Mouse (Mus musculus): ENCODE results near the gene Dkkl1. TPM values are rescaled to one million over a fixed set of nuclear protein-coding genes. Genes with fewer than 3 reads are reported as not detected.
A peak's percentile ranks its signal among the peaks of the same experiment; 100 is the strongest.

The Dkkl1 gene
- polyA plus RNA-seq, 1 experiment from 2014 or later: 2.2 TPM

DNA sequence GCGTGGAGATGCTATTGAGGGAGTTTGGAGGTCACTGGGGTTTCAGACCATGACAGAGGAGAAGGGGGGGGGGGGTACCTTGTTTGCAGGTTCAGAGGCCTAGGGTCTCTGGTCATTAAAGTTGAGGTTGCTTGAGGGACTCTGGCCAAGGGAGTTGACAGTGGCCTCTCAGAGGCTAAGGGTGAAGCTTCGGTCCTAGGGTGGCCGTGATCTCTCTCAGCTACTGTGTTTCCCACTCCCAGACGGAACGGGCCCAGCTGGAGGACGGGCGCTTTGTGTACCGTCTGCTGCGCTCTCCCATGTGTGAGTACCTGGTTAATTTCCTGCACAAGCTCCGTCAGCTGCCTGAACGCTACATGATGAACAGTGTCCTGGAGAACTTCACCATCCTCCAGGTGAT lies 20.0 kb upstream of the Dkkl1 start:
- H3K27me3 ChIP-seq (replicated peaks; ENCODE audit: control insufficient read depth, insufficient read depth, low read length): no peaks in the 10 kb centered on the region
- H3K4me3 ChIP-seq (replicated peaks; ENCODE audit: low read length): no peak overlapping the region
- H3K4me1 ChIP-seq (replicated peaks; ENCODE audit: control insufficient read depth, insufficient read depth, low read length): peaks cover 23% of the 10 kb centered on the region
- H3K9ac ChIP-seq (replicated peaks; ENCODE audit: low read depth, low read length): no peak overlapping the region
- no peak overlapping the region for H3K4me2 ChIP-seq (ENCODE audit: low read length)
- no peaks in the 10 kb centered on the region for H3K9me3 ChIP-seq (ENCODE audit: control insufficient read depth, low read length)
- no peak overlapping the region for H3K27ac ChIP-seq (ENCODE audit: low read length)
- ATAC-seq: no peak
- 80% methylated on average over 11 of the region's 11 CpGs for WGBS
- H3K36me3 ChIP-seq (ENCODE audit: control insufficient read depth, insufficient read depth): no peaks in the 10 kb centered on the region

GRCm38 (mm10) chr7:45231192-45231591 lies 19.2 kb upstream of the Dkkl1 start:
- Histone ChIP-seq H3K4me3 (replicated peaks; ENCODE audit: low read length) (no peak overlapping the region), H3K27me3 (replicated peaks; ENCODE audit: control insufficient read depth, insufficient read depth, low read length) (no peaks in the 10 kb centered on the region), H3K4me1 (replicated peaks; ENCODE audit: control insufficient read depth, insufficient read depth, low read length) (peaks cover 23% of the 10 kb centered on the region), H3K36me3 (ENCODE audit: control insufficient read depth, insufficient read depth) (no peaks in the 10 kb centered on the region), H3K4me2 (ENCODE audit: low read length) (no peak overlapping the region), H3K9me3 (ENCODE audit: control insufficient read depth, low read length) (no peaks in the 10 kb centered on the region), H3K9ac (replicated peaks; ENCODE audit: low read depth, low read length) (no peak overlapping the region), H3K27ac (ENCODE audit: low read length) (no peak overlapping the region)
- WGBS: 90% methylated on average over 12 of the region's 12 CpGs
- no peak for ATAC-seq

- no peak overlapping the region for H3K9ac ChIP-seq (replicated peaks; ENCODE audit: low read depth, low read length)
- H3K27me3 ChIP-seq (replicated peaks; ENCODE audit: control insufficient read depth, insufficient read depth, low read length): no peaks in the 10 kb centered on the region
- H3K4me3 ChIP-seq (replicated peaks; ENCODE audit: low read length): no peak overlapping the region
- H3K4me2 ChIP-seq (ENCODE audit: low read length): no peak overlapping the region
- H3K4me1 ChIP-seq (replicated peaks; ENCODE audit: control insufficient read depth, insufficient read depth, low read length): peaks cover 17% of the 10 kb centered on the region
- no peak for ATAC-seq
- no peaks in the 10 kb centered on the region for H3K36me3 ChIP-seq (ENCODE audit: control insufficient read depth, insufficient read depth)
- H3K27ac ChIP-seq (ENCODE audit: low read length): no peak overlapping the region
- 86% methylated on average over 7 of the region's 7 CpGs for WGBS
- H3K9me3 ChIP-seq (ENCODE audit: control insufficient read depth, low read length): no peaks in the 10 kb centered on the region
Observed at GRCm38 (mm10) chr7:45229459-45230203, 17.7 kb upstream of the Dkkl1 start.

DNA sequence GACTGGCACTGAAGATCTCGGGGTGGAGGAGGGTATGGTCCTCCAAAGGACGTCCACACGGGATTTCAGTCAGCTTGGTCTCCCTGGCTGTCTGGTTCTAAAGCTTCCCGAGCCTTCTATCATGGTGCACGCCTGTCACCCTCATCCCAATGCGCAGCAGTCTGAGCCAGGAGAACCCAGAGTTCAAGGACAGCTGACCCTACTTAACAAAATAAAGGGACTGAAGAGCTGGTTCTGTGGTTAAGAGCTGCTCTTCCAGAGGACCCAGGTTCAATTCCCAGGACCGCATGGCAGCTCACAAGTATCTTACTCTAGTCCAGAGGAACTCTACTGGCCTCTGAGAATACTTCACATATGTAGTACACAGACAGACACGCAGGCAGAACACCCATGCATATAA lies 17.1 kb upstream of the Dkkl1 start:
- 94% methylated on average over 8 of the region's 8 CpGs for WGBS
- H3K9me3 ChIP-seq (ENCODE audit: control insufficient read depth, low read length): no peaks in the 10 kb centered on the region
- H3K36me3 ChIP-seq (ENCODE audit: control insufficient read depth, insufficient read depth): no peaks in the 10 kb centered on the region
- ATAC-seq: no peak
- H3K4me3 ChIP-seq (replicated peaks; ENCODE audit: low read length): no peak overlapping the region
- H3K27me3 ChIP-seq (replicated peaks; ENCODE audit: control insufficient read depth, insufficient read depth, low read length): no peaks in the 10 kb centered on the region
- H3K4me2 ChIP-seq (ENCODE audit: low read length): no peak overlapping the region
- H3K4me1 ChIP-seq (replicated peaks; ENCODE audit: control insufficient read depth, insufficient read depth, low read length): peaks cover 11% of the 10 kb centered on the region
- no peak overlapping the region for H3K27ac ChIP-seq (ENCODE audit: low read length)
- no peak overlapping the region for H3K9ac ChIP-seq (replicated peaks; ENCODE audit: low read depth, low read length)

DNA sequence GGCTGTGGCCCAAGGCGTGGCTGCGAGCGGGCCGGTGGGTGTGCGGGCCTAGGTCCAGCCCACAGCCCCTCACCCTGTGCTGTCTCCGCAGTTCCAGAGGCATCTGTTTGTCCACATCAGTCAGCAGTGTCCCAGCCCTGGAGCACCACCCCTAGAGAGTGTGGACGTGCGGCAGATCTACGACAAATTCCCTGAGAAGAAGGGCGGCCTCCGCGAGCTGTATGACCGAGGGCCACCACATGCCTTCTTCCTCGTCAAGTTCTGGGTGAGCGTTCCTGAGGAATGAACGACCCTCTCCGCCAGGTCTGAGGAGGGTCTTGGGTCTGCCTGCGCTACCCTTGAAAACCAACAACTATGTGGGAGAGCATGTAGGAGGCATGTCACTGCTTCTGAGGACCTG lies 16.6 kb upstream of the Dkkl1 start:
- Histone ChIP-seq H3K27me3 (replicated peaks; ENCODE audit: control insufficient read depth, insufficient read depth, low read length) (no peaks in the 10 kb centered on the region), H3K4me3 (replicated peaks; ENCODE audit: low read length) (no peak overlapping the region), H3K27ac (ENCODE audit: low read length) (no peak overlapping the region), H3K4me2 (ENCODE audit: low read length) (no peak overlapping the region), H3K4me1 (replicated peaks; ENCODE audit: control insufficient read depth, insufficient read depth, low read length) (peaks cover 6% of the 10 kb centered on the region), H3K9ac (replicated peaks; ENCODE audit: low read depth, low read length) (no peak overlapping the region), H3K9me3 (ENCODE audit: control insufficient read depth, low read length) (no peaks in the 10 kb centered on the region), H3K36me3 (ENCODE audit: control insufficient read depth, insufficient read depth) (no peaks in the 10 kb centered on the region)
- no peak for ATAC-seq
- 96% methylated on average over 18 of the region's 18 CpGs for WGBS

DNA sequence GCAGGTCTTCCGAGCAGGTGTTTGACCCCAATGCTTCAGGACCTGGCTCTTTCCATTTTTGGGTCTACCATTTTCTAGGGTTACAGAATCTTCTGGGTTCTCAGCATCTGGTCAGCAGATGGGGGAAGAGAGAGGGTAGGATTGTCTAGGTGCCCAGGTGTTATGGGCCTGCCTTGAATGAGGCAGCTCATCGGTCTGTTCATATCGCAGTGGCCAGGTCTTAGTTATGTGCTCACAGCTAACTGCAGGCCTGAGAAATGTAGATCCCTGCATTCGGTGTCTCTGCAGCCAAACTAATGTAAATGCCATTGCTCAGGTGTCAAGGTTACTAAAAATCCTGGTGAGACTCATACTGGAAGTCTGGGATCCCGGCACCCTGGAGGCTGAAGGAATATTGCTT lies 14.5 kb upstream of the Dkkl1 start:
- Histone ChIP-seq H3K4me1 (replicated peaks; ENCODE audit: control insufficient read depth, insufficient read depth, low read length) (no peaks in the 10 kb centered on the region), H3K4me3 (replicated peaks; ENCODE audit: low read length) (no peak overlapping the region), H3K9ac (replicated peaks; ENCODE audit: low read depth, low read length) (no peak overlapping the region), H3K27me3 (replicated peaks; ENCODE audit: control insufficient read depth, insufficient read depth, low read length) (no peaks in the 10 kb centered on the region), H3K27ac (ENCODE audit: low read length) (no peak overlapping the region), H3K36me3 (ENCODE audit: control insufficient read depth, insufficient read depth) (no peaks in the 10 kb centered on the region), H3K4me2 (ENCODE audit: low read length) (no peak overlapping the region), H3K9me3 (ENCODE audit: control insufficient read depth, low read length) (no peaks in the 10 kb centered on the region)
- WGBS: 96% methylated on average over 5 of the region's 5 CpGs
- ATAC-seq: no peak

DNA sequence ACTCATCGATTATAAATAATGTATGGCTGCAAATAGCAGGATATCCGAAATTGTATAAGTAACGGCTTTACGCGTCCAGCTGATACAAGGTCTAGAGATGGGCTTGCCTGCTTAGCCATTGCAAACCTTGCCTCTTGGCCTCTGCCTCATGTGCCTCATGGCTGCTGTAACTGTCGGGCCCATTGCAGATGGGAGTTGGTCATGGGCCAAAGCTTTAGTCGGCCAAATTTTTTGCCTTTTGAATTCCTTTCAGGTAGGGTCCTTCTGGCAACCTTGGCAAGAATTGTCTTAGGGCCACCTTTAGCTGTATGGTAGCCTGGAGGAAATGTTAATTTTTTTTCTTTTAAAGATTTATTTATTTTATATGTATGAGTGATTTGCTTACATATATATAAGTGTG lies 12.9 kb upstream of the Dkkl1 start:
- Histone ChIP-seq H3K4me1 (replicated peaks; ENCODE audit: control insufficient read depth, insufficient read depth, low read length) (no peaks in the 10 kb centered on the region), H3K4me3 (replicated peaks; ENCODE audit: low read length) (no peak overlapping the region), H3K27ac (ENCODE audit: low read length) (no peak overlapping the region), H3K4me2 (ENCODE audit: low read length) (no peak overlapping the region), H3K36me3 (ENCODE audit: control insufficient read depth, insufficient read depth) (peaks cover 2% of the 10 kb centered on the region; the same call in 1 of the 2 replicates), H3K27me3 (replicated peaks; ENCODE audit: control insufficient read depth, insufficient read depth, low read length) (no peaks in the 10 kb centered on the region), H3K9me3 (ENCODE audit: control insufficient read depth, low read length) (no peaks in the 10 kb centered on the region), H3K9ac (replicated peaks; ENCODE audit: low read depth, low read length) (no peak overlapping the region)
- WGBS: 85% methylated on average over 7 of the region's 7 CpGs
- ATAC-seq: no peak

- WGBS: 87% methylated on average over 2 of the region's 2 CpGs
- Histone ChIP-seq H3K4me2 (ENCODE audit: low read length) (no peak overlapping the region), H3K4me1 (replicated peaks; ENCODE audit: control insufficient read depth, insufficient read depth, low read length) (peaks cover 12% of the 10 kb centered on the region), H3K27me3 (replicated peaks; ENCODE audit: control insufficient read depth, insufficient read depth, low read length) (no peaks in the 10 kb centered on the region), H3K4me3 (replicated peaks; ENCODE audit: low read length) (no peak overlapping the region), H3K9me3 (ENCODE audit: control insufficient read depth, low read length) (no peaks in the 10 kb centered on the region), H3K27ac (ENCODE audit: low read length) (no peak overlapping the region), H3K36me3 (ENCODE audit: control insufficient read depth, insufficient read depth) (peaks cover 2% of the 10 kb centered on the region; the same call in 1 of the 2 replicates), H3K9ac (replicated peaks; ENCODE audit: low read depth, low read length) (no peak overlapping the region)
- ATAC-seq: no peak
Observed at GRCm38 (mm10) chr7:45221680-45222079, 9.7 kb upstream of the Dkkl1 start.

DNA sequence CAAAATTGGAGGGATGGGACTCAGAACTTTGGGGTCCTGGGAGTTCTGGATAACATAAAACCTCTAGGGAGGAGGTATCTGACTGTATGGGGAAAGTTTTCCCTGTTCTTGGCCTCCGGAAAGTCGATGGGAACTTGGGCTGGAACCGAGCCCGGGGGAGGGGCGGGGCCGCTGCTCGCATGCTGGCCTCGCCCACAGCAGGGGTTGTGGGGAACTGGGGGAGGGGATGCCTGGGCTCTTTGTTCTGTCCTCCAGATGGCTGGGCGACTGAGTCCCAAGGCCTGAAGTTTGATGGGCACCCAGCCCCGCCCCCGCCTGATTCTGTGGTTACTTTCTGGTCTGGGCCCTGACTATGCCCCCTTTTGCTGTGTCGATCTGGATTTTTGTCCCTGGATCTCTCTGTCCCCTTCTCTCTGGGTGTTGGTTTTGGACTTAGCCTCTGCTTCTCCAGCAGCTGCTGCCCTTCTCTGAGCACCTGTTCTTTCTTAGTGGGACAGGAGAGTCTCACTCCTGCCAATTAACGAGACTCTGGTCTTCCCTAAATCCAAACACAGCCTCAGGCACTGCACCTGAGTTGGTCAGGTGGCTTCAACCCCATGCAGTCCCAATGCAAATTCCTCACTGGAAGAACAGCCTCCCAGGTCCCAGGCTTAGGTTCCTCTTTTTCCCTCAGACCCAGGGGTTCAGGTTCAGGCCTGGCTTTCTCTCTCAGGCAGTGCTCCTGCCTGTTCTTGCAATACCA lies 4.7 kb upstream of the Dkkl1 start:
- no peaks in the 10 kb centered on the region; the same call in 1 of the 2 replicates for H3K9me3 ChIP-seq (ENCODE audit: control insufficient read depth, low read length)
- peaks cover 2% of the 10 kb centered on the region; the same call in 1 of the 2 replicates for H3K36me3 ChIP-seq (ENCODE audit: control insufficient read depth, insufficient read depth)
- peaks cover 5% of the 10 kb centered on the region for H3K27me3 ChIP-seq (replicated peaks; ENCODE audit: control insufficient read depth, insufficient read depth, low read length)
- H3K4me1 ChIP-seq (replicated peaks; ENCODE audit: control insufficient read depth, insufficient read depth, low read length): peaks cover 32% of the 10 kb centered on the region
- H3K9ac ChIP-seq (replicated peaks; ENCODE audit: low read depth, low read length): peak overlapping the region; percentile 81
- WGBS: 0% methylated on average over 13 of the region's 13 CpGs
- H3K4me3 ChIP-seq (replicated peaks; ENCODE audit: low read length): peak overlapping the region; percentile 56
- peak overlapping the region; percentile 85 for H3K4me2 ChIP-seq (ENCODE audit: low read length)
- peak; percentile 82 for ATAC-seq
- peak overlapping the region; percentile 60 for H3K27ac ChIP-seq (ENCODE audit: low read length)
